Mouse (Mus musculus) midbrain, embryonic 12.5 days (tissue): ENCODE results near the gene Kif28. TPM values are rescaled to one million over a fixed set of nuclear protein-coding genes. Genes with fewer than 3 reads are reported as not detected.
"Not testable (repeated sequence)": the region's sequence is repeated elsewhere in the genome, so short reads cannot be mapped to it uniquely, and the experiment has no call there.

Experiments used
- ATAC-seq: fragments of 200-750 bp; cut with Nextera tagmentation; 2 replicates; pipeline ENCODE4 v1.8.0; 2017; ENCODE audit warnings: low read depth, moderate TSS enrichment, moderate library complexity; ENCODE audit not compliant: low FRiP score
- H3K27ac ChIP-seq: fragments of 300-500 bp; sonication (generic); replicated peaks from 2 replicates; pipeline ENCODE4 v1.5.1; 2016; ENCODE audit warnings: mild to moderate bottlenecking
- H3K27me3 ChIP-seq: fragments of 300-500 bp; sonication (generic); 2 replicates; pipeline ENCODE4 v1.6.1; 2016; ENCODE audit warnings: mild to moderate bottlenecking
- H3K36me3 ChIP-seq: fragments of 300-500 bp; sonication (generic); 2 replicates; pipeline ENCODE4 v1.6.1; 2016
- H3K4me1 ChIP-seq: fragments of 300-500 bp; sonication (generic); 2 replicates; pipeline ENCODE4 v1.6.1; 2016
- H3K4me2 ChIP-seq: fragments of 300-500 bp; sonication (generic); replicated peaks from 2 replicates; pipeline ENCODE4 v1.6.1; 2016; ENCODE audit warnings: mild to moderate bottlenecking, moderate library complexity
- H3K4me3 ChIP-seq: fragments of 300-500 bp; sonication (generic); 2 replicates; pipeline ENCODE4 v1.5.1; 2016; ENCODE audit warnings: mild to moderate bottlenecking
- H3K9ac ChIP-seq: fragments of 300-500 bp; sonication (generic); replicated peaks from 2 replicates; pipeline ENCODE4 v1.6.1; 2016; ENCODE audit warnings: mild to moderate bottlenecking, moderate library complexity
- H3K9me3 ChIP-seq: fragments of 300-500 bp; sonication (generic); 2 replicates; pipeline ENCODE4 v1.6.1; 2016; ENCODE audit warnings: mild to moderate bottlenecking
- WGBS: fragments of 180-500 bp; shearing (Covaris S2); methylation state at CpG from one replicate; pipeline ENCODE4 v1.1.7; 2016; 5-methylcytosine and 5-hydroxymethylcytosine counted together
- polyA plus RNA-seq: library from polyadenylated mRNA; unstranded; fragments of >200 nt; fragmentation: Nextera tagmentation; extraction: Ambion mirVana; gene quantifications from 2 replicates; pipeline ENCODE4 v1.2.1, GENCODE M21; 2016

Kif28 gene
- polyA plus RNA-seq, 1 experiment from 2014 or later: not detected

- ATAC-seq: peak; percentile 96
- Histone ChIP-seq H3K36me3 (peaks cover 19% of the 10 kb centered on the region), H3K9me3 (no peaks in the 10 kb centered on the region)
Observed at GRCm38 (mm10) chr1:179668013-179668805, 76.9 kb downstream of the Kif28 start, which contains the start of gene Sccpdh. Gene Sccpdh, plus strand, starts transcription at chr1:179668210.

GRCm38 (mm10) chr1:179667450-179667849, 77.6 kb downstream of the Kif28 start:
- no peak; the same call in 1 of the 2 replicates for ATAC-seq
- H3K4me1 ChIP-seq: peaks cover 18% of the 10 kb centered on the region
- 0% methylated on average over 7 of the region's 7 CpGs for WGBS

More at GRCm38 (mm10) chr1:179668013-179668805, 76.9 kb downstream of the Kif28 start, which contains the start of gene Sccpdh:
- WGBS: under 1% methylated on average over 79 of the region's 84 CpGs
- H3K4me2 ChIP-seq: peak within 1 kb of the TSS; percentile 68
- peak within 1 kb of the TSS; percentile 89 for H3K9ac ChIP-seq
- peak within 1 kb of the TSS; percentile 92 for H3K27ac ChIP-seq
- H3K4me3 ChIP-seq: peak within 1 kb of the TSS; percentile 87
- peaks cover 18% of the 10 kb centered on the region for H3K4me1 ChIP-seq
- H3K27me3 ChIP-seq: no peaks in the 10 kb centered on the region

GRCm38 (mm10) chr1:179666971-179667370, 78.1 kb downstream of the Kif28 start:
- H3K4me1 ChIP-seq: peaks cover 18% of the 10 kb centered on the region
- H3K27ac ChIP-seq: peak overlapping the region; percentile 92; the same call in 1 of the 2 replicates
- 60% methylated on average over 2 of the region's 2 CpGs for WGBS
- H3K27me3 ChIP-seq: no peaks in the 10 kb centered on the region
- no peak overlapping the region for H3K9ac ChIP-seq
- H3K36me3 ChIP-seq: 0 out of 2 replicates have a peak, but pooled peaks cover 7% of the 10 kb centered on the region
- H3K4me3 ChIP-seq: 0 out of 2 replicates have a peak overlapping the region, but pooled peaks have one; percentile 87
- peak overlapping the region; percentile 68 for H3K4me2 ChIP-seq
- no peak for ATAC-seq
- H3K9me3 ChIP-seq: no peaks in the 10 kb centered on the region

More at GRCm38 (mm10) chr1:179667450-179667849, 77.6 kb downstream of the Kif28 start:
- Histone ChIP-seq H3K4me3 (peak overlapping the region; percentile 87), H3K9ac (peak overlapping the region; percentile 89), H3K27me3 (no peaks in the 10 kb centered on the region), H3K9me3 (no peaks in the 10 kb centered on the region), H3K27ac (peak overlapping the region; percentile 92), H3K36me3 (0 out of 2 replicates have a peak, but pooled peaks cover 11% of the 10 kb centered on the region), H3K4me2 (peak overlapping the region; percentile 68)

- Histone ChIP-seq H3K9ac (no peak overlapping the region), H3K27me3 (no peaks in the 10 kb centered on the region), H3K4me3 (no peak overlapping the region), H3K9me3 (no peaks in the 10 kb centered on the region), H3K4me2 (no peak overlapping the region), H3K27ac (no peak overlapping the region), H3K36me3 (no peaks in the 10 kb centered on the region), H3K4me1 (peaks cover 7% of the 10 kb centered on the region)
- 47% methylated on average over 4 of the region's 4 CpGs for WGBS
- no peak for ATAC-seq
Observed at GRCm38 (mm10) chr1:179664309-179664930, 80.7 kb downstream of the Kif28 start.

GRCm38 (mm10) chr1:179663065-179663464, 82.0 kb downstream of the Kif28 start:
- 92% methylated on average over 5 of the region's 5 CpGs for WGBS
- H3K9ac ChIP-seq: no peak overlapping the region
- H3K4me3 ChIP-seq: no peak overlapping the region
- no peak for ATAC-seq
- no peaks in the 10 kb centered on the region for H3K36me3 ChIP-seq
- no peaks in the 10 kb centered on the region for H3K27me3 ChIP-seq
- H3K4me2 ChIP-seq: no peak overlapping the region
- no peak overlapping the region for H3K27ac ChIP-seq
- no peaks in the 10 kb centered on the region for H3K9me3 ChIP-seq
- H3K4me1 ChIP-seq: no peaks in the 10 kb centered on the region

- Histone ChIP-seq H3K4me3 (no peak overlapping the region), H3K4me2 (no peak overlapping the region), H3K9ac (no peak overlapping the region), H3K9me3 (no peaks in the 10 kb centered on the region), H3K4me1 (no peaks in the 10 kb centered on the region), H3K27ac (no peak overlapping the region), H3K36me3 (no peaks in the 10 kb centered on the region), H3K27me3 (no peaks in the 10 kb centered on the region)
- WGBS: 86% methylated on average over 5 of the region's 5 CpGs
- no peak for ATAC-seq
Observed at GRCm38 (mm10) chr1:179651224-179651623, 93.8 kb downstream of the Kif28 start.

- Histone ChIP-seq H3K9me3 (no peaks in the 10 kb centered on the region), H3K27ac (no peak overlapping the region), H3K4me3 (no peak overlapping the region), H3K27me3 (no peaks in the 10 kb centered on the region), H3K4me2 (no peak overlapping the region), H3K4me1 (0 out of 2 replicates have a peak, but pooled peaks cover 3% of the 10 kb centered on the region), H3K36me3 (no peaks in the 10 kb centered on the region), H3K9ac (no peak overlapping the region)
- ATAC-seq: no peak
- 80% methylated on average over 4 of the region's 4 CpGs for WGBS
Observed at GRCm38 (mm10) chr1:179650284-179650683, 94.8 kb downstream of the Kif28 start.

GRCm38 (mm10) chr1:179649324-179649723, 95.7 kb downstream of the Kif28 start:
- Histone ChIP-seq H3K36me3 (no peaks in the 10 kb centered on the region), H3K9ac (no peak overlapping the region), H3K4me3 (no peak overlapping the region), H3K4me1 (0 out of 2 replicates have a peak, but pooled peaks cover 3% of the 10 kb centered on the region), H3K4me2 (no peak overlapping the region), H3K27me3 (no peaks in the 10 kb centered on the region), H3K9me3 (no peaks in the 10 kb centered on the region), H3K27ac (no peak overlapping the region)
- ATAC-seq: no peak
- 72% methylated on average over 3 of the region's 3 CpGs for WGBS

GRCm38 (mm10) chr1:179648678-179649077, 96.4 kb downstream of the Kif28 start:
- not testable (repeated sequence) for H3K4me1 ChIP-seq, H3K4me3 ChIP-seq, H3K36me3 ChIP-seq, H3K4me2 ChIP-seq, H3K27ac ChIP-seq, ATAC-seq, H3K27me3 ChIP-seq, H3K9ac ChIP-seq, H3K9me3 ChIP-seq
- WGBS: 66% methylated on average over 4 of the region's 5 CpGs

GRCm38 (mm10) chr1:179645980-179646268, 99.1 kb downstream of the Kif28 start:
- Histone ChIP-seq H3K4me1 (0 out of 2 replicates have a peak, but pooled peaks cover 3% of the 10 kb centered on the region), H3K9ac (no peak overlapping the region), H3K27me3 (no peaks in the 10 kb centered on the region), H3K9me3 (no peaks in the 10 kb centered on the region), H3K4me2 (peak overlapping the region; percentile 42), H3K36me3 (no peaks in the 10 kb centered on the region), H3K4me3 (0 out of 2 replicates have a peak overlapping the region, but pooled peaks have one; percentile 5), H3K27ac (no peak overlapping the region)
- ATAC-seq: no peak
- WGBS: 25% methylated on average over 4 of the region's 4 CpGs
